Mouse (Mus musculus): ENCODE data around the gene Hyal2. TPM values are rescaled to one million over a fixed set of nuclear protein-coding genes. Genes with fewer than 3 reads are reported as not detected.

Gene Hyal2
- total and polyA plus RNA-seq, 2 experiments from 2014 or later: 42.7 to 65.3 TPM

- no peak for TF ChIP-seq CTCF (IDR thresholded peaks at IDR 0.05)
- 0 out of 2 replicates have a peak overlapping the region, but pooled peaks have one; percentile 38 for H3K27ac ChIP-seq (ENCODE audit: low read depth, low read length)
- ATAC-seq (ENCODE audit: low FRiP score): no peak
- H3K4me3 ChIP-seq (ENCODE audit: low read depth, low read length): no peak overlapping the region
- no peaks in the 10 kb centered on the region for H3K4me1 ChIP-seq (ENCODE audit: insufficient read depth, low read length)
- peaks cover 58% of the 10 kb centered on the region for H3K36me3 ChIP-seq (ENCODE audit: insufficient read depth, low read length)
- no peak for DNase-seq (ENCODE audit: low spot score)
- H3K27me3 ChIP-seq (ENCODE audit: insufficient read depth, low read length): no peaks in the 10 kb centered on the region
- WGBS: 81% methylated on average over 6 of the region's 6 CpGs
- H3K9ac ChIP-seq (replicated peaks; ENCODE audit: low read length, poor library complexity, severe bottlenecking): no peak overlapping the region
- no peaks in the 10 kb centered on the region for H3K9me3 ChIP-seq (ENCODE audit: low read length)
- no peak overlapping the region for H3K4me2 ChIP-seq (ENCODE audit: low read depth, low read length, poor library complexity, severe bottlenecking)
Measured at GRCm38 (mm10) chr9:107618098-107618497, 50.4 kb downstream of the Hyal2 start.

DNA sequence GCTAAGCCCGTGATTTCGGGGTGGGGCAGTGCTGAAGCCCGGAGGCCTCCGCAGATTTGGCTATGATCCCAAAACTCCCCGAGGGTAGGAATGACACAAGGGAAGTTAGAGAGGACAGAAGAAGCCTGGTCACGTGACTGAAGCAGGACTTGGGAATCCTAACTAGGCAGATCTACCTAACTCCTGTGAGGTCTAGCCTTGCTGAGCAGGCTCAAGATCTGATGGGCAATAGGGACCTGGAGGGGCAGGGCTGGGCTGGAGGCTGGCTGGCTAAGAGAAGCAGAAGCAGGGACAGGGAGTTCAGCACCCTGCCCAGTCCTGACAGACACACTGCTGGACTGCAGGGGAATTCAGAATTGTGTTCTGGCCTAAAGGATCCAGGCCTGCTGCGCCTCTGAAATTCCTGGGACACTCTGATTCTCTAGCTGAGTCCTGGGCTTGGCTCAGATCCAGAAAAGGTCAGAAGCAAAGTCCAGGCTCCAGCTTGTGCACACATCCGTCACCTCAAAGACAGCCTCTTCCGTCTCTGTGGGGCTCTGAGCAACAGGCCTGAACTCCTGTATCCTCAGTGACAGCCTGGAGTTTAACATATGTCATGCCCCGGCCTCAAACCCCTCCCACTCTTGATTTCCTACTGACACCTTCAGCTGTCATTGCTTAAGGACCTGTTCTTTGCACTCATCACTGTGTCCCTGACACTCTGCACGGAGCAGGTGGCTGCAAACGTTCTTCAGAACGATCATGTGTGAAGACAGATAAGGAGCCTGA lies 51.2 kb downstream of the Hyal2 start:
- WGBS: 55% methylated on average over 13 of the region's 13 CpGs
- Histone ChIP-seq H3K27me3 (ENCODE audit: insufficient read depth, low read length) (no peaks in the 10 kb centered on the region), H3K4me1 (ENCODE audit: insufficient read depth, low read length) (no peaks in the 10 kb centered on the region), H3K9me3 (ENCODE audit: low read length) (no peaks in the 10 kb centered on the region), H3K4me2 (ENCODE audit: low read depth, low read length, poor library complexity, severe bottlenecking) (no peak overlapping the region), H3K36me3 (ENCODE audit: insufficient read depth, low read length) (peaks cover 58% of the 10 kb centered on the region), H3K9ac (replicated peaks; ENCODE audit: low read length, poor library complexity, severe bottlenecking) (no peak overlapping the region), H3K27ac (ENCODE audit: low read depth, low read length) (peak overlapping the region; percentile 38), H3K4me3 (ENCODE audit: low read depth, low read length) (no peak overlapping the region)
- no peak for ATAC-seq (ENCODE audit: low FRiP score)
- DNase-seq (ENCODE audit: low spot score): peak; percentile 57
- no peak for TF ChIP-seq CTCF (IDR thresholded peaks at IDR 0.05)

GRCm38 (mm10) chr9:107619546-107619879 lies 51.8 kb downstream of the Hyal2 start:
- Histone ChIP-seq H3K4me3 (ENCODE audit: low read depth, low read length) (no peak overlapping the region), H3K27ac (ENCODE audit: low read depth, low read length) (0 out of 2 replicates have a peak overlapping the region, but pooled peaks have one; percentile 27), H3K4me1 (ENCODE audit: insufficient read depth, low read length) (no peaks in the 10 kb centered on the region), H3K9ac (replicated peaks; ENCODE audit: low read length, poor library complexity, severe bottlenecking) (no peak overlapping the region), H3K36me3 (ENCODE audit: insufficient read depth, low read length) (peaks cover 57% of the 10 kb centered on the region), H3K27me3 (ENCODE audit: insufficient read depth, low read length) (no peaks in the 10 kb centered on the region), H3K9me3 (ENCODE audit: low read length) (no peaks in the 10 kb centered on the region), H3K4me2 (ENCODE audit: low read depth, low read length, poor library complexity, severe bottlenecking) (no peak overlapping the region)
- ATAC-seq (ENCODE audit: low FRiP score): no peak
- DNase-seq (ENCODE audit: low spot score): no peak
- no peak for TF ChIP-seq CTCF (IDR thresholded peaks at IDR 0.05)
- 76% methylated on average over 13 of the region's 13 CpGs for WGBS

DNA sequence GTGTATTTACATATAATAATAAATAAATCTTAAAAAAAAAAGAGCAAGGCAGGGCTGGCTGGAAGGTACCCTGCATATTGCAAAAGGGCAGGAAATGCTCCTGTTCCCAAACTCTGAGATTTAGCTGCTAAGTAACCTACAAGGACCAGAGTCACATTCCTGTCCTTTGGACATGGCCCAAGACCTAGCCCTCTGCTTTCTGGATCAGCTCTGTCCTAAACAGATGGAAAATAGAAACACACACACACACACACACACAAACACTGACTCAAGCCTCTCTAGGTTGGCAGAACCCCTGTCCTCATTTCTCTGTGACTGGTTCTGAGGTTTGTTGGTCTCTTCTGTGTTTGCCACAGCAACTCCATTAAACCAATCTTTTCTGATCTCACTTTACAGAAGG lies 53.2 kb downstream of the Hyal2 start:
- Histone ChIP-seq H3K27me3 (ENCODE audit: insufficient read depth, low read length) (no peaks in the 10 kb centered on the region), H3K4me1 (ENCODE audit: insufficient read depth, low read length) (no peaks in the 10 kb centered on the region; the same call in 1 of the 2 replicates), H3K4me2 (ENCODE audit: low read depth, low read length, poor library complexity, severe bottlenecking) (no peak overlapping the region), H3K36me3 (ENCODE audit: insufficient read depth, low read length) (peaks cover 51% of the 10 kb centered on the region), H3K4me3 (ENCODE audit: low read depth, low read length) (no peak overlapping the region), H3K9ac (replicated peaks; ENCODE audit: low read length, poor library complexity, severe bottlenecking) (no peak overlapping the region), H3K27ac (ENCODE audit: low read depth, low read length) (no peak overlapping the region), H3K9me3 (ENCODE audit: low read length) (no peaks in the 10 kb centered on the region)
- DNase-seq (ENCODE audit: low spot score): no peak
- no peak for TF ChIP-seq CTCF (IDR thresholded peaks at IDR 0.05)
- ATAC-seq (ENCODE audit: low FRiP score): no peak

Other genes with a start within 250 kb of the Hyal2 start
- 15.8 and 21.3 TPM in 2 replicates for gene Hemk1, start 229.6 kb upstream of the Hyal2 start, total RNA-seq (2014; rRNA removed)
- 15.9 and 19.4 TPM in 2 replicates for gene Hemk1, start 229.6 kb upstream of the Hyal2 start, polyA plus RNA-seq (2015; fragmentation: Nextera tagmentation; extraction: Ambion mirVana)
- 11.0 and 13.6 TPM in 2 replicates for gene 6430571L13Rik, start 227.3 kb upstream of the Hyal2 start, total RNA-seq (2014; rRNA removed)
- 10.4 and 11.1 TPM in 2 replicates for gene 6430571L13Rik, start 227.3 kb upstream of the Hyal2 start, polyA plus RNA-seq (2015; fragmentation: Nextera tagmentation; extraction: Ambion mirVana)
- gene Cacna2d2, start 168.3 kb upstream of the Hyal2 start, total RNA-seq (2014; rRNA removed): 138 and 191 TPM in 2 replicates
- 8.4 and 9.0 TPM in 2 replicates for gene Cacna2d2, start 168.3 kb upstream of the Hyal2 start, polyA plus RNA-seq (2015; fragmentation: Nextera tagmentation; extraction: Ambion mirVana)
- gene Tmem115, start 34.0 kb upstream of the Hyal2 start, total RNA-seq (2014; rRNA removed): 57.8 and 70.4 TPM in 2 replicates
- 51.9 and 53.6 TPM in 2 replicates for gene Tmem115, start 34.0 kb upstream of the Hyal2 start, polyA plus RNA-seq (2015; fragmentation: Nextera tagmentation; extraction: Ambion mirVana)
- 39.0 and 50.8 TPM in 2 replicates for gene Cyb561d2, start 25.8 kb upstream of the Hyal2 start, total RNA-seq (2014; rRNA removed)
- gene Cyb561d2, start 25.8 kb upstream of the Hyal2 start, polyA plus RNA-seq (2015; fragmentation: Nextera tagmentation; extraction: Ambion mirVana): 50.0 and 58.1 TPM in 2 replicates
- gene Nprl2, start 25.7 kb upstream of the Hyal2 start, total RNA-seq (2014; rRNA removed): 55.5 and 68.7 TPM in 2 replicates
- gene Nprl2, start 25.7 kb upstream of the Hyal2 start, polyA plus RNA-seq (2015; fragmentation: Nextera tagmentation; extraction: Ambion mirVana): 60.0 and 66.5 TPM in 2 replicates
- gene Zmynd10, start 20.6 kb upstream of the Hyal2 start, total RNA-seq (2014; rRNA removed): 3.3 and 4.2 TPM in 2 replicates
- 4.9 and 5.0 TPM in 2 replicates for gene Zmynd10, start 20.6 kb upstream of the Hyal2 start, polyA plus RNA-seq (2015; fragmentation: Nextera tagmentation; extraction: Ambion mirVana)
- 21.1 and 25.7 TPM in 2 replicates for gene Rassf1, start 16.4 kb upstream of the Hyal2 start, total RNA-seq (2014; rRNA removed)
- 33.4 and 36.6 TPM in 2 replicates for gene Rassf1, start 16.4 kb upstream of the Hyal2 start, polyA plus RNA-seq (2015; fragmentation: Nextera tagmentation; extraction: Ambion mirVana)
- gene Tusc2, start 4.7 kb upstream of the Hyal2 start, total RNA-seq (2014; rRNA removed): 136 and 142 TPM in 2 replicates
- gene Tusc2, start 4.7 kb upstream of the Hyal2 start, polyA plus RNA-seq (2015; fragmentation: Nextera tagmentation; extraction: Ambion mirVana): 132 and 137 TPM in 2 replicates
- 2.4 and 3.5 TPM in 2 replicates for gene Hyal1, start 9.0 kb downstream of the Hyal2 start, total RNA-seq (2014; rRNA removed)
- 2.5 and 2.9 TPM in 2 replicates for gene Hyal1, start 9.0 kb downstream of the Hyal2 start, polyA plus RNA-seq (2015; fragmentation: Nextera tagmentation; extraction: Ambion mirVana)
- gene Naa80, start 10.9 kb downstream of the Hyal2 start, total RNA-seq (2014; rRNA removed): 22.7 and 35.4 TPM in 2 replicates
- 20.4 and 24.4 TPM in 2 replicates for gene Naa80, start 10.9 kb downstream of the Hyal2 start, polyA plus RNA-seq (2015; fragmentation: Nextera tagmentation; extraction: Ambion mirVana)
- gene Hyal3, start 12.9 kb downstream of the Hyal2 start, total RNA-seq (2014; rRNA removed): 1.1 and 4.3 TPM in 2 replicates
- 1.8 and 2.2 TPM in 2 replicates for gene Hyal3, start 12.9 kb downstream of the Hyal2 start, polyA plus RNA-seq (2015; fragmentation: Nextera tagmentation; extraction: Ambion mirVana)
- gene Ifrd2, start 19.7 kb downstream of the Hyal2 start, total RNA-seq (2014; rRNA removed): 8.4 and 8.9 TPM in 2 replicates
- 6.5 and 7.5 TPM in 2 replicates for gene Ifrd2, start 19.7 kb downstream of the Hyal2 start, polyA plus RNA-seq (2015; fragmentation: Nextera tagmentation; extraction: Ambion mirVana)
- gene Sema3b, start 41.3 kb downstream of the Hyal2 start, total RNA-seq (2014; rRNA removed): 5.7 and 16.7 TPM in 2 replicates
- gene Sema3b, start 41.3 kb downstream of the Hyal2 start, polyA plus RNA-seq (2015; fragmentation: Nextera tagmentation; extraction: Ambion mirVana): 4.0 and 5.1 TPM in 2 replicates
- gene Gnai2, start 67.4 kb downstream of the Hyal2 start, total RNA-seq (2014; rRNA removed): 224 and 241 TPM in 2 replicates
- 260 and 264 TPM in 2 replicates for gene Gnai2, start 67.4 kb downstream of the Hyal2 start, polyA plus RNA-seq (2015; fragmentation: Nextera tagmentation; extraction: Ambion mirVana)
- gene Slc38a3, start 101.6 kb downstream of the Hyal2 start, total RNA-seq (2014; rRNA removed): 70.0 and 94.5 TPM in 2 replicates
- 37.6 and 44.6 TPM in 2 replicates for gene Slc38a3, start 101.6 kb downstream of the Hyal2 start, polyA plus RNA-seq (2015; fragmentation: Nextera tagmentation; extraction: Ambion mirVana)
- 0.52 and 0.55 TPM in 2 replicates for gene Gnat1, start 111.8 kb downstream of the Hyal2 start, total RNA-seq (2014; rRNA removed)
- 2.3 and 2.6 TPM in 2 replicates for gene Gnat1, start 111.8 kb downstream of the Hyal2 start, polyA plus RNA-seq (2015; fragmentation: Nextera tagmentation; extraction: Ambion mirVana)
- gene Sema3f, start 142.5 kb downstream of the Hyal2 start, total RNA-seq (2014; rRNA removed): 115 and 120 TPM in 2 replicates
- gene Sema3f, start 142.5 kb downstream of the Hyal2 start, polyA plus RNA-seq (2015; fragmentation: Nextera tagmentation; extraction: Ambion mirVana): 13.5 and 14.1 TPM in 2 replicates
- 142 and 145 TPM in 2 replicates for gene Rbm5, start 203.1 kb downstream of the Hyal2 start, total RNA-seq (2014; rRNA removed)
- 159 and 160 TPM in 2 replicates for gene Rbm5, start 203.1 kb downstream of the Hyal2 start, polyA plus RNA-seq (2015; fragmentation: Nextera tagmentation; extraction: Ambion mirVana)

Measured in midbrain, postnatal 0 days (tissue).